Mouse (Mus musculus) testis, adult 2 months (tissue): Measurements from ENCODE around the gene Oser1. TPM values are rescaled to one million over a fixed set of nuclear protein-coding genes. Genes with fewer than 3 reads are reported as not detected.

Experiments used
- H3K27ac ChIP-seq: fragments of 200-500 bp; 2 replicates; pipeline ENCODE4 v1.5.1; 2012; ENCODE audit warnings: low read depth, low read length; ENCODE audit not compliant: control insufficient read depth, insufficient read depth
- H3K27me3 ChIP-seq: fragments of 200-500 bp; 2 replicates; pipeline ENCODE4 v1.6.1; 2012; ENCODE audit warnings: mild to moderate bottlenecking, low read length, moderate library complexity; ENCODE audit not compliant: control insufficient read depth, insufficient read depth
- H3K36me3 ChIP-seq: fragments of 200-500 bp; 2 replicates; pipeline ENCODE4 v1.6.1; 2012; ENCODE audit warnings: mild to moderate bottlenecking, low read length; ENCODE audit not compliant: control insufficient read depth, insufficient read depth
- H3K4me1 ChIP-seq: fragments of 200-500 bp; 2 replicates; pipeline ENCODE4 v1.6.1; 2012; ENCODE audit warnings: low read length; ENCODE audit not compliant: control insufficient read depth, insufficient read depth
- H3K4me3 ChIP-seq: fragments of 200-500 bp; 2 replicates; pipeline ENCODE4 v1.5.1; 2012; ENCODE audit warnings: low read depth, mild to moderate bottlenecking, low read length, moderate library complexity, mixed read lengths; ENCODE audit not compliant: control insufficient read depth
- CTCF ChIP-seq: fragments of 200-500 bp; IDR thresholded peaks from 2 replicates; pipeline ENCODE4 v1.5.1; 2012; ENCODE audit warnings: low read depth, mild to moderate bottlenecking, inconsistent platforms, low read length, moderate library complexity; ENCODE audit not compliant: control insufficient read depth, insufficient read depth, insufficient replicate concordance
- POLR2A ChIP-seq: fragments of 200-500 bp; IDR thresholded peaks from 2 replicates; pipeline ENCODE4 v1.6.1; 2012; ENCODE audit warnings: low read depth, mild to moderate bottlenecking, inconsistent platforms, low read length, moderate library complexity; ENCODE audit not compliant: control insufficient read depth
- polyA plus RNA-seq: library from polyadenylated mRNA; depleted of rRNA; stranded (reverse); fragments of >200 nt; gene quantifications from 2 replicates; pipeline ENCODE4 v1.2.3, GENCODE M21; 2012

Gene Oser1
- polyA plus RNA-seq, 1 experiment = 304 TPM

DNA sequence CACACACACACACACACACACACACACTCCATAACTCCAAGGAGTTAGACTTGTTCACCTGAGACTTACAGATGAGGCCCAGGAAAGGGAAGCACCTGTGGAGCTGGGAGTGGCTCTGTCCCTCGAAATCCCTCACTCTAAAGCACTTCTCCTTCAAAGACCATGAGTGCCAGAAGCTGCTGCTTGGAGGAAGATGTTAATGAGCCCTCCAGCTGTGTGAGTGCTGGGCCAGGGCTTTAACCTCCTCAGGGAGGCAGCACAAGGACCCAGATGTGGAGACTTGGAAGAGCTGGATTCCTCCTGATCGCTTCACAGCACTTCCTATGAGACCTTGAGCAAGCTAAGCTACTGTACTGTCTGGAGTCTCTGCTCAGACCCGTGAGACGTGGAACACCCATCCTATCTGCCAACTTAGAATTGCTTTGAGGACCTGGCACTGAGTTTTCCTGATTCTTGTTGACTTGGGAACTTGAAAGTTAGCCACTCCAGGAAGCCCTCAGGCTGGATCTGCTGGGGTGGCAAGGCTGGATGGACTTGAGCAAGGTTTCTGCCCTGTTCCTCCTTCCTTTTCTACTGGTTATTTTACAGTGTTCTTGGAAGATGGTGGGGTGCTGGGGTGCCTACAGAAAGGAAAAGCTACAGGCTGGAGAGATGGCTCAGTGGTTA lies 4.0 kb upstream of the Oser1 start:
- H3K4me3 ChIP-seq = no peak overlapping the region
- no peak overlapping the region for H3K27ac ChIP-seq
- peaks cover 5% of the 10 kb centered on the region for H3K4me1 ChIP-seq
- no peaks in the 10 kb centered on the region for H3K27me3 ChIP-seq
- TF ChIP-seq CTCF = no peak
- no peak for TF ChIP-seq POLR2A
- H3K36me3 ChIP-seq = no peaks in the 10 kb centered on the region

GRCm38 (mm10) chr2:163422895-163423660 lies 1.4 kb downstream of the Oser1 start:
- no peak overlapping the region for H3K27ac ChIP-seq
- H3K4me3 ChIP-seq = no peak overlapping the region
- peaks cover 4% of the 10 kb centered on the region for H3K4me1 ChIP-seq
- no peaks in the 10 kb centered on the region for H3K36me3 ChIP-seq
- TF ChIP-seq POLR2A (no peak), CTCF (no peak)
- H3K27me3 ChIP-seq = no peaks in the 10 kb centered on the region

DNA sequence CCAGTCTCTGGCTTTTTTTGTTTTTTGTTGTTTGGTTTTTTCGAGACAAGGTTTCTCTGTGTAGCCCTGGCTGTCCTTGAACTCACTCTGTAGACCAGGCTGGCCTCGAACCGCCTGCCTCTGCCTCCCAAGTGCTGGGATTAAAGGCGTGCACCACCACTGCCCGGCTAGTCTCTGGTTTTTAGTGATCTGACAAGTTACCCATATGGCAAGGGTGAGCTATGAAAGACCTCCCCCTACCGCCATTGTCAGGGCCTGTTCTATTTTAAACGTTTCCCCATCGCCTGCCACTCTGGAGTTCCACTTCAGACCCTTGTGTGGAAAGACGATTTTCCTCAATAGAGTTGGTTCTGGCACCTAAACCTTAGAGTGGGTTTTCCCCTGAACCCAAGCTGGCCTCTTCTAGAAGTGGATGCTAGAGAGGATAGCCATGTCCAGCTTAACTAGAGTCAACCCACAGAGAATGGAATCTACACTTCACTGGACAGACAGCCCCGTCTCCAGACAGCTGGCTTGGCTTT lies 4.1 kb downstream of the Oser1 start:
- no peak overlapping the region for H3K27ac ChIP-seq
- H3K36me3 ChIP-seq = no peaks in the 10 kb centered on the region
- TF ChIP-seq CTCF (no peak), POLR2A (no peak)

GRCm38 (mm10) chr2:163419346-163420045 lies 5.0 kb downstream of the Oser1 start:
- H3K27me3 ChIP-seq = no peaks in the 10 kb centered on the region
- TF ChIP-seq POLR2A = peak; percentile 68
- TF ChIP-seq CTCF = no peak
- peak overlapping the region; percentile 93 for H3K4me3 ChIP-seq
- H3K36me3 ChIP-seq = no peaks in the 10 kb centered on the region
- peaks cover 6% of the 10 kb centered on the region for H3K4me1 ChIP-seq
- H3K27ac ChIP-seq = peak overlapping the region; percentile 65

More for the DNA sequence above, 4.1 kb downstream of the Oser1 start:
- Histone ChIP-seq H3K4me3 (peak overlapping the region; percentile 93), H3K27me3 (no peaks in the 10 kb centered on the region), H3K4me1 (peaks cover 6% of the 10 kb centered on the region)

DNA sequence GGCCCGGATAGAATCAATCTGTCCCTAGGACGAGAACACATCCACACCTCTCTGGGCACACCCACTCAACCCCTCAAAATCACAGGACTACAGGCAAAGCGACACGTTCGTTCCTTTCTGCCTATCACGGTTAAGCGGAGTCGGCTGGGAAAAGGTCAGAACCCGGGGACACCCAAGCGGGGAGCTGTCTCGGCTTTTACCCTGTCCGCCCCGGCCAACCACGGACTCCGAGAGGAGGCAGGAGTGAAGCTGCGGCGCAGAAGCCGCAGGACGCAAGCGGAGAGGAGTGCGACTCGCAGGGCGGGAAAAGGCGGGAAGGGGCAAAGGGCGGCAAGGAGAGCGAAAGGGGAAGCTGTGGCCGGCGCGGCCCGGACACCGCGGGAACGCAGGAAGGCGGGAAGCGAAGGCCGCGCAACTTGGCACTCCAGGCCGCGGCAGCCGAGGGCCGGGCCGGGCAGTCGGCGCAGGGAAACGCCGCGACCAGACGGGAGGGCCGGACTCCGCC lies 5.6 kb downstream of the Oser1 start:
- peak overlapping the region; percentile 50 for H3K27ac ChIP-seq
- no peak; the same call in 1 of the 2 replicates for TF ChIP-seq POLR2A
- no peak for TF ChIP-seq CTCF

GRCm38 (mm10) chr2:163417830-163418229 lies 6.7 kb downstream of the Oser1 start:
- Histone ChIP-seq H3K4me1 (peaks cover 4% of the 10 kb centered on the region), H3K27ac (no peak overlapping the region), H3K27me3 (no peaks in the 10 kb centered on the region), H3K4me3 (peak overlapping the region; percentile 47; the same call in 1 of the 2 replicates), H3K36me3 (no peaks in the 10 kb centered on the region)
- TF ChIP-seq CTCF (no peak), POLR2A (no peak)

More for the DNA sequence above, 5.6 kb downstream of the Oser1 start:
- H3K4me1 ChIP-seq = peaks cover 6% of the 10 kb centered on the region
- no peaks in the 10 kb centered on the region for H3K27me3 ChIP-seq
- H3K36me3 ChIP-seq = no peaks in the 10 kb centered on the region
- H3K4me3 ChIP-seq = peak overlapping the region; percentile 93

DNA sequence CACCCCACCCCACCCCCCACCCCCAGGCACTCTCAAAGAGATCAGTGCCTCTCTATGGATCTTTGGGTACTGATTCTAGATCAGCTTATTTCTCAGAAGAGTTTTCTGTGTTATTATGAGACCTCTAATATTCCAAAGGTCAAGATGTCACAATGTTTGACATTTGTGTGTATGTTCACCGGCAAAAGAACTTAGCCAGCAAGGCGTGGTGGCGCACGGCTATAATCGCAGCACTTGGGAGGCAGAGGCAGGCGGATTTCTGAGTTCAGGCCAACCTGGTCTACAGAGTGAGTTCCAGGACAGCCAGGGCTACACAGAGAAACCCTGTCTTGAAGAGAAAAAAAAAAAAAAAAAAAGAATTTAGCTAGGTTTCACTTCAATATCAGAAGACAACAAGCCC lies 7.5 kb downstream of the Oser1 start:
- Histone ChIP-seq H3K27me3 (no peaks in the 10 kb centered on the region), H3K36me3 (no peaks in the 10 kb centered on the region), H3K4me3 (peak overlapping the region; percentile 20; the same call in 1 of the 2 replicates), H3K27ac (no peak overlapping the region), H3K4me1 (peaks cover 4% of the 10 kb centered on the region)
- TF ChIP-seq CTCF = no peak
- peak; percentile 43; the same call in 1 of the 2 replicates for TF ChIP-seq POLR2A
